Mouse (Mus musculus): ENCODE results near the gene Mtmr14. TPM values are rescaled to one million over a fixed set of nuclear protein-coding genes. Genes with fewer than 3 reads are reported as not detected.

Gene Mtmr14
- 10 to 100 TPM; 18.2 to 18.4 TPM for total RNA-seq (2021)
- long read RNA-seq, experiment 1, transcript Mtmr14-201 (19 exons, 2,676 nt) = major isoform, 9 of 23 reads
- long read RNA-seq, experiment 1, partial matches to known transcripts = 3 of 23 reads
- long read RNA-seq, experiment 1, other reads (novel, unspliced or antisense) = 11 of 23 reads
- long read RNA-seq, experiment 2, transcript Mtmr14-201 (19 exons, 2,676 nt) = major isoform, 20 of 44 reads
- long read RNA-seq, experiment 2, partial matches to known transcripts = 7 of 44 reads
- long read RNA-seq, experiment 2, other reads (novel, unspliced or antisense) = 17 of 44 reads

DNA sequence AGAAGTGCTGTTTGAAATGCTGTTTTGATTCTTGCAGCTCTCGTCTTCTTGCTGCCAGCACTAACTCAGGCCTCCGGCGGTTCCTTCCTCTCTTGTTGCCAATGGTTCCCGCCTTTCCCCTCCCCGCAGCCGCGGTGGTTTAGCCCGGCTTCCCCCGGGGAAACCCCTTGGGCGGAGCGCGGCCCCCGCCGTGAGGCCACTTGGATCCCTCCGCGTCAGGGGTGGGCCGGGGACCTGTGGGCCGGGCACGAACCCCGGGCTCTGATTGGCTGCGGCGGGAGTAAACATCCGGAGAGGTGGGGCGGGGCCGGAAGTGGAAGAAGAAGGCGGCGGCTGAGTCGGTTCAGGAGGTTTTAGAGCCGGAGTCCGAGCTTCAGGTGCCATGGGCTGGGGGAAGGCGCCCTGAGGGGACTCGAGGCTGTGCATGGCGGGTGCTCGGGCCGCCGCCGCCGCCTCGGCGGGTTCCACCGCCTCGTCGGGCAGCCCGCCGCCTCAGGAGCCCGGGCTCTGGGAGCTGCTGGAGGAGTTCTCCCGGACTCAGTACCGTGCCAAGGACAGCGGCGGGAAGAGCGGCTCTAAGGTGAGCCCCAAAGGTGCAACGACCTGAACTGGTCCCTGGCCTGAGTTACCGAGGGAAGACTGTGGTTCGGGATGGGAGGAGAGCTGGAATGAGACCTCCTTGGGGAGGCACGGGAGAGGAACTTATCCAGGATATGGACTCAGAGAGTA is at the start of gene Mtmr14:
Gene Mtmr14, plus strand, starts transcription at position 302 of the 729 bp plus-strand sequence.
- DNase-seq (ENCODE audit: low spot score in 2 of 2) = peak; percentile 98

DNA sequence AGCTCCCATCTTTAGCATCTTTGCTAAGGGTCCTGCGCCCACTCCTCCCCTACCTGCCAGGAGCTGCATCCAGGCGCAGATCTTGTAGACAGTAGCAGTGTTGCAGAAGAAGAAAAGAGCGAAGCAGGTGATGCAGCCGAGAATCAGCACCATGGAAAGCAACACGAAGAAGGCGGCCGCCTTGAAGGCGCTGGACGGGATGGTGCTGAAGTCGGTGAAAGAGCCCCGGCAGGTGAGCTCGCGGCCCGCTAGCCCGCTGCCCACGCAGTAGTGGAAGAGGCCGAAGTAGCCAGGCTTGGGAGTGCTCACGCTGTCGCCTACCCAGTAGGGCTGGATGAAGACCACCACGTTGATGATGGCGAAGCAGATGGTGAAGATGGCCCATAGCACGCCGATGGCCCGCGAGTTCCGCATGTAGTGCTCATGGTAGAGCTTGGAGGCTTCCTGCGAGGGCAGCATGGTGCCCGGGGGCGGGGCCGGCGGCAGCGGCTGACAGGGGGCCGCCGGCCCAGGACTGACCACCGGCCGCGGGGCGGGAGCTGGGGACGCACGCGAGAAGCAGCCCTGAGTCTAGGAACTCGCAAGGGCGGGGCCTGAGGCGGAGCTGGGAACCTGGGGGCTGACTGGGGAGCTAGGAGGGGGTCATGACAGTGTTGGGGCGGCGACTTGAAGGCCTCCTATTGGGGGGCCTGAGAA is 43.7 kb upstream of the Mtmr14 start:
- DNase-seq (ENCODE audit: low spot score in 2 of 2) = peak in 1 of 2 experiments; percentile 22

DNA sequence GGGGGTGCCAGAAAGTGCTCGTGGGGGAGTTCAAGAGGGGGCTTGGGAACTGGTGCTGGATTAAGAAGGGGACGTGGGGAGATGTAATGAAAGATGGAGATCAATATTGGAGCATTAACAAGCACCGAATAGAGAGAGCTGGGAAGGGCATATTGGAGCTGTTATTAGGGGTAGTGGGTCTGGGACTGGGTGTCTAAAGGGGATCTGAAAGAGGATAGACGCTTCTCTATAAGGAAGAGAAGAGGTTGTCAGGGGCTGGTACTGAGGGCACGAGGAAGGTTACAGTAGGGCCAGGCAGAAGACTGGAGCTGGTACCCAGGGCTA is 43.2 kb upstream of the Mtmr14 start:
- no peak for DNase-seq (ENCODE audit: low spot score in 2 of 2)

DNA sequence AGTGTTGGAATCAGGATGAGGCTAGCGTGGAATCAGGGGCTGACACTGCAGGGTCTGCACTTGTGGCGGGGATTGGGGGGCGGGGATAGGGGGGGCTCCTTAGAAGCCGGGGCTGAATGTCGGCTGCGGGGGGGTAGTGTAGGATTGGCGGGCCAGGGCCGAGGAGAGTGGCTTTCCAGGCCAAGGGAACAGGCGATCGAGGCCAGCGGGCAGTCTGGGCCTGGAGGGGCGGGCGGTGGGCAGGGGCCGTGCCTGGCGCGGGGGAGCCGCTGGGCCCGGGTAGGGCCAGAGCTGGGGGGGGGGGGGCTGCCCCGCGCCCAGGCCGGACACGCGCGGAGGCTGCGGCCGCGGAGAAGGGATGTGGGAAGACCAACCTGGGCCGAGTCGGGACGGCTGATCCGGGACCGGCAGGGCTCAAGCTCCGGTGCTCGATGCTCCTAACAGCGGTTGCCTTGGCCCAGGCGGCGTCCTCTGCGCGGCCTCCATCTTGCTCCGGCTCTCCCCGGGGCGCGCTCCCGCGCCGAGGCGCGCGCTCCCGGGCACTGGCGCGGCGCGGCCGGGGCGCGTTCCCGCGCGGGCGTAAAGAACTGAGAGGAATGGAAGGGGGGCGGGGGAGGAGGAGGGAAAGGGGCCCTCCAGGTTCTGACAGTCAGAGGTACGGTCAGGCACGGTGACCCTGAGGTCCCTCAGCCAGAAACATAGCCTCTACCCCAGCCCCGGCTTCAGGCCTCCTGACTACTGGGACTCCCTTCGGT is 42.6 kb upstream of the Mtmr14 start, which contains the start of gene Lhfpl4:
Gene Lhfpl4, minus strand, starts transcription at position 544 of the 755 bp plus-strand sequence.
- peak in 1 of 2 experiments; percentile 7 for DNase-seq (ENCODE audit: low spot score in 2 of 2)

DNA sequence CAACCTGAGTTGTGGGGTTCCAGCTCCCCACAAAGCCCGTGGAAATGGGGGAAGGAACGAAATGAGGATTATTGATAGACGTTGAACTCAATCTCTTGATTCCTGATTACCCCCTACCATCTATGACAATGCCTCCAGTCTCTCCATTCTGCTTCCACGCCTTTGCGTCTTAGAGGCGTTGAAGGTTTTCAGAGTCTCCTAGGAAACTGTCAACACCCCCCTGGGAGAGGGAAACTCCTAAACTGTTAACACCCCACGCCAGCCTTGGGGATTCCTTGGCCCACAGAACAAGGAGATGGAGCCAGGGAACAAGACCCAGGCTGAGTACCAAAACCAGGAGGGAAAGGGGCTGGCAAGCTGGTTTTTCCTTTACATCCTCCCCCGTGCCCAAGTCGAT is 42.0 kb upstream of the Mtmr14 start:
- no peak for DNase-seq (ENCODE audit: low spot score in 2 of 2)

DNA sequence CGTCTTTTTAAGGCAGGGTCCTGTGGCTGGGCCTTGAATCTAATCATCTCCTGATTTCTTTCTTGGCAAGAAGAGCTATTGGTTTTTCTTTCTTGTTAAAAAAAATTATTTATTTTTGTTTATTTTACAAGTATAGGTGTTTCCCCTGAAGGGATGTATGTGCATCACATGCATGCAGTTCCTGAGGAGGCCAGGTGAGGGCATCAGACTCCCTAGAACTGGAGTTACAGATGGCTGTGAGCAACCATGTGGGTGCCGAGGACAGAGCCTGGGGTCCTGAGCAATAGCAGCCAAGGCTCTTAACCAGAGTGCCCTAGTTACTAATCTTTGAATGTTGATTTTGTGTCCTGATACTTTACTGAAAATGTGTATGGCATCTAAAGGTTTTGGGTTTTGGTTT is 21.4 kb upstream of the Mtmr14 start:
- DNase-seq (ENCODE audit: low spot score in 2 of 2) = no peak

DNA sequence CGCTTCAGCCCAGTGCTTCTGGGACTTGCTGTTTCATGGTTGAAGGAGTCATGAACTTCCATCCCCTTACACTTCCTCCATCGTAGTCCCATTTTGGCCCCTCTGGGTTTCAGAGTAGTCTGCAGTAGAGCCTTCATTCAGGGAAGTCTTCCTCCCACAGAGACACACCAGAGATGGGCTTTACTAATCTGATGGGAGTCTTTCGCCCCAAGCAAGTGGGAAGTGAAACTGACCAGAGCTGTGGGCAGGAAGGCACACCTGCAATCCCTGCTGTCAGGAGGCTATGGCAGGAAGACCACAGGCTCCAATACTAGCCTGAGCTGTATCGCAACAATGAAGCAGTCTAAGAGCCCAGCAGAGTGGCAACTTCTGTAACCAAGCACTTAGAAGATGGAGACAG is 11.8 kb upstream of the Mtmr14 start:
- no peak for DNase-seq (ENCODE audit: low spot score in 2 of 2)

DNA sequence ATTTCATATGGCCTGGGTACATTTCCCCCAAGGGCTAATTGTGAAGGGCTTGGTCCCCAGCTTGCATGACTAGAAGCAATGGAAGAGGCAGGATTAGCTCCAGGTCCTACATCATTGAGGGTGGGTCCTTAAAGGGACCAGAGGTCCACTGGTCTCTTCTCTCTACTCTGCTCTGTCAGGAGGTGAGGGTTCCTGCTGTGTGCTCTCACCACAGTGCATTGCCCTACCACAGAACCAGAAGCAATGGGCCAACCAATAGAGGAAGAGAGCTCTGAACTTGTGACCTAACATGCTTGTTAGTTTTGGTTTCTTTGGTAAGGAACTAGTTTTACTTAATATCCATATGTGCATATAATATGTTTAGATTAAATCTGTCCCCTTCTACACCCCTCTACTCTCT is 10.9 kb upstream of the Mtmr14 start:
- no peak for DNase-seq (ENCODE audit: low spot score in 2 of 2)

DNA sequence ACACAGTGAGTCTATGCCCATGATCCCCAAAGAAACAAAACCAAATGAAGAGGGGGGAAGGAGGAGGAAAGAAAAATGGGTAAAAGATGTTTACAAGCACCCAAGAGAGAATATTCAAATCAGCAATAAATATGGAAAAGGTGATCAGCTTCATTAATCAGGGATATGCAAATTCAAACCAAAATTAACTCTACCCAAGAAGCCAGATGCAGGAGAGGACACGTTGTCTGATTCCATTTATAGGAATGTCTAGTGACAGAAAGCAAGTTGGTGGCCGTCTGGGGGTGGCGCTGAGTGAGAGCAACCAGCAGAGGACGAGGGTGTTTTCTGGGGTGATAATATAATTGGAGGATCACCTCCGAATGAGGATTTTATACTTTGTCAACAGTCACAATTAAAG is 2.5 kb upstream of the Mtmr14 start:
- DNase-seq (ENCODE audit: low spot score in 2 of 2) = no peak

DNA sequence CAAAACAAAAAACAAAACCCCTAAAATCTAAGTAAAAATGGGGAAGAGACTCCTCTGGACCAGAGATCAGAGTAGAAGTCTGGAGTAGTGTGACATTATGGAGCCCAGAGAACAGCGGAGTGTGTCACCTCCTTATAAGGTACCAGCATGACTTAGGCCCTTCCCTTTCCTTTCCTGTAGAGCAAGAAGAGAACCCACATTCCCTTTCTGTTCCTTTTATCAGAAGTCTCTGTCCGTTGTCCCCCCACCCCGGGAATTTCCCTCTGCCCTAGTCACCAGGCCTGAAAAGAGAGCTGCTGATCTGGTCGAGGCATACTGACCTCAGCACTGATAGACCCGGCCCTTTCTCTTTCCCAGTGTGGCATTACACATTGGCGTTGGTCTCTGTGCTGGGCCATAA is 799 bp downstream of the Mtmr14 start:
- DNase-seq (ENCODE audit: low spot score in 2 of 2) = no peak

DNA sequence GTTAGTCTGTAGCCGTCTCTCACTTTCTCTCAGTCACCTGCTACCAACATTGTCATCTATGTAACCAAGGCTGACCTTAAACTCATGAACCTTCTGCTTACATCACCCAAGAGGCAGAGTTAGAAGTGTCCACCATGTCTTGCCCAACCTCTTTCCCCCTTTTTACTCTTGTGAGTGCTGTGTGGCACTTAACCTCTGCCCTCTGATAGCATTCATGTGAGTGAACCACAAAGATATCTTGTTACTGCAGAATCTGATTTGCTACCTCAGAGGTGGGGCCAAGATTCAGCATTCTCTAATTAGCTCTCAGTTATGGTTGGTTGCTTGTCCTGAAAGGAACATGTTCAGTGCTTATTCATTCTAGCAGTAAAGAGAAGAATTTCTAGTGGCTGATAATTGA is 5.1 kb downstream of the Mtmr14 start:
- no peak for DNase-seq (ENCODE audit: low spot score in 2 of 2)

DNA sequence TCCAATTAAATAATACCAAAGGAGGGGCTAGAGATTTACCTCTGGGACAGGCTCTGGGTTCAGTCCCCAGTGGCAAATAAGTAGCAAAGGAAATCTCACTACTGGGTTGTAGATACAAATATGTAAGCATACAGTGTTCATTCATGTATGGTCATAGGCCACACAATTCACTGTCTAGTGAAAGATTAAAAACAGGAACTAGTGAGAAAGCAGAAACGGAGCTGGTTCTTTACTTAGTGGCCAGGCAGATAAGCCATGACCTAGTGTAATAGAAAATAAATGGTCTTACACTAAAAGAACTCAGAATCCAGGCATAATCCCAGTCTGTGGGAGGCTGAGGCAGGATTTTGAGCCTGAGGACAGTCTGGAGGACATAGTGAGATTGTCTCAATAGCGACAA is 7.9 kb downstream of the Mtmr14 start:
- DNase-seq (ENCODE audit: low spot score in 2 of 2) = no peak

DNA sequence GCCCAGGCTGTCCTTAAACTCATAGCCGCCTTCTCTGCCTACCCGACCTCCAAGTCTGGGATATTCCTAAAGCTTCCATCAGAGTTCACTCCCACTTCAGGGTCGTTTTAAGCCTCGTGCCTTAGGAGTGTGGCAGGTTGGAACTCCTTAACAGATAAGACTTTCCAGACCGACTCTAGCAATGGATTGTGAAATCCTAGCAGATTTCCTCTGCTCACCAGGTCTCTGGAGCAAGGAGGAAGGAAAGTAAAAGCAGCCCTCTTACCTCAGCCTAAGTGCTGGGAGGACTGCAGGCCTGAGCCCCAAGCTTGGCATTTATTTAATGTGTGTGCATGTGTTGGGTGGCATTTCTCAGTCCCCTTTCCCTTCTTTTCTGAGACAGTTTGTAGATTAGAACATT is 13.1 kb downstream of the Mtmr14 start:
- no peak for DNase-seq (ENCODE audit: low spot score in 2 of 2)

DNA sequence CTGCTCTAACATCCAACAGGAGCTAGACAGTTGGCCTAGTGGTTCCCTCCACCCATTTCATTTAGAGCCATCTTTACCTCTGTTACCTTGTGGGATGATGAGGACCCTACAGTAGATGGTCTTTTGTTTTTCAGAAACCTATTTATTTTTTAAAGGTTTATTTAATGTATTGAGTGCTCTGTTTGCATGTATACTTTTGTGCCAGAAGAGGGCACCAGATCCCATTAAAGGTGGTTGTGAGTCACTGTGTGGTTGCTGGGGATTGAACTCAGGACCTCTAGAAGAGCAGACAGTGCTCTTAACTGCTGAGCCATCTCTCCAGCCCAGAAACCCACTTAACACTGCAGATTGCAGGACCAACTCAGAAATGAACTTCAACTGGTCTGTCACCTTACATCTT is 14.3 kb downstream of the Mtmr14 start:
- DNase-seq (ENCODE audit: low spot score in 2 of 2) = no peak

DNA sequence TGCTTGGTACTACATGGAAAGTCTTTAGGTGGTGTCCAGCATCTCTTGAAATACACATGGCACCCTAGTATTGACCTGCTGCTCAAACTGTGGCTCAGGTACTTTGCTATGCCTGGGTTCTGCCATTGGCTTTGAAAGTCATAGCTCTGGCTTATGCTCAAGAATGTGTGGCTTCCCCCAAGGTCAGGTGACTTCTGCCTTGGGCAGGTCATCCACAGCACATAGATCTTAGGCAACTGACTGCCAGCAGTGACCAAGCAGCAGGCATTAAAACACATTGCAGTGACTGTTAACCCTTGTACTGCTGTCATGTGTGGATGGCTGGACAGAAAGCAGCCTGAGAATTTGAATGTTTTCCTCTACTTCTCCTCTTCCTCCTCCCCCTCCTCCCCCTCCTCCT is 17.3 kb downstream of the Mtmr14 start:
- peak in 1 of 2 experiments; percentile 24 for DNase-seq (ENCODE audit: low spot score in 2 of 2)

DNA sequence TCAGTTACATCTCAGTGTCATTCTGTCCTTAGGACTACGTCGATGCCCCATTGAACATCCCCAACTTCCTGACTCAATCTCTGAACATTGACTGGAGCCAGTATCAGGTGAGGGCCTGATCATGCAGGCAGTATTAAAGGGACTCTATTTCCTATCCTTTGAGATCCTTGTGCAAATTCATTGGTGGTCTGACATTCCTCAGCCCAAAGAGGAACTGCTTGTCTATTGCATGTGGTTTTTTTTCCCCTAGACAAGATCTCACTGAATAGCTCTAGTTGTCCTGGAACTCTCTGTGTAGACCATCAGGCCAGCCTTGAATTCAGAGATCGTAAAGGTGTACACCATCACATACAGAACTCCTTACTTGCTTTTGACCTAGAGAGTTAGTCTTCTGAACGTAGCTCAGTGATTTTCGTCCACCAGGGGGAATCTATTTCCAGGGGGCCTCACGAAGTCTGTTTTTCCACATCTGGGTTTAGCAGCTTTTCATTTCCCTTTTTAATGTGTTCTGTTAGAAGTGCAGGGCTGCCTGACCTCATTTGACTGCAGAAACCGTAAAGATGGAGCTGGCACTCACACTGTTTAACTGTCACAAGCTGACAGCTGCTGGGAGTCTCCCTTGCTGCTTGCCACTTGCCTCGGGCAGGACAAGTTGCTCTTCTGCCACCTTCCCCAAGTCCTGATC is 23.7 kb downstream of the Mtmr14 start:
- DNase-seq (ENCODE audit: low spot score in 2 of 2) = no peak

DNA sequence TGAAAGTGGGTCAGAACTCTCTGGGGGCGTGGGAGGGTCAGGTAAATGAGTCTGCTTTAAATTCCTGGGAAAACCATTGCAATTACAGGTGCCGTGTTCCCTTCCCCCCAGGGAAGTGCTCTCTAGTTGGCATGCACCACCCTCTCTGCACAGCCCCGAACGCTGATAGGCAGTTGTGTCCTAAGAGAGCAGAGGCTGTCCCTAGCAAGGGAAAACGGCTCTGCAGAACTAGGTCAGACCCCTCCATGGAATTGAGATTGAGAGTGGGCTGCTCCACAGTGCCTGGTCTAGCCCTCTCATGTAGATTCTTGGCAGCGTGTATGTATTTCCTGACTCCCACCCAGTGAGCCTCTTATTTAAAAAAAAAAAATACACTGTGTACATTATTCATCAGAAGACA is 25.9 kb downstream of the Mtmr14 start:
- no peak for DNase-seq (ENCODE audit: low spot score in 2 of 2)

DNA sequence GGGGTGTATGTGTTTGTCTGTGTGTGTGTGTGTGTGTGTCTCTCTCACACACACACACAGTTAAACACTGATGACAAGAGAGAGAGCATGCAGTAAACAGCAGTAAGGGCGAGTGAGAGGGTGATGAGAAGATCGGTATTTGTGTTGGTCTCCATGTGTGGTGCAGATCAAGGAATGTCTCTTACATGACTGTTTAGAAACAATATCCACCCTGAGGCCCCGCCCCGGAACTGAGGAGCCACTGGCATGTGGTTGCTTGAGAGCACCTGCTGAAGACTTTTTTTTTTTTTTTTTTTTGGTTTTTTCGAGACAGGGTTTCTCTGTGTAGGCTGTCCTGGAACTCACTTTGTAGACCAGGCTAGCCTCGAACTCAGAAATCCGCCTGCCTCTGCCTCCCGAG is 26.8 kb downstream of the Mtmr14 start:
- no peak for DNase-seq (ENCODE audit: low spot score in 2 of 2)

DNA sequence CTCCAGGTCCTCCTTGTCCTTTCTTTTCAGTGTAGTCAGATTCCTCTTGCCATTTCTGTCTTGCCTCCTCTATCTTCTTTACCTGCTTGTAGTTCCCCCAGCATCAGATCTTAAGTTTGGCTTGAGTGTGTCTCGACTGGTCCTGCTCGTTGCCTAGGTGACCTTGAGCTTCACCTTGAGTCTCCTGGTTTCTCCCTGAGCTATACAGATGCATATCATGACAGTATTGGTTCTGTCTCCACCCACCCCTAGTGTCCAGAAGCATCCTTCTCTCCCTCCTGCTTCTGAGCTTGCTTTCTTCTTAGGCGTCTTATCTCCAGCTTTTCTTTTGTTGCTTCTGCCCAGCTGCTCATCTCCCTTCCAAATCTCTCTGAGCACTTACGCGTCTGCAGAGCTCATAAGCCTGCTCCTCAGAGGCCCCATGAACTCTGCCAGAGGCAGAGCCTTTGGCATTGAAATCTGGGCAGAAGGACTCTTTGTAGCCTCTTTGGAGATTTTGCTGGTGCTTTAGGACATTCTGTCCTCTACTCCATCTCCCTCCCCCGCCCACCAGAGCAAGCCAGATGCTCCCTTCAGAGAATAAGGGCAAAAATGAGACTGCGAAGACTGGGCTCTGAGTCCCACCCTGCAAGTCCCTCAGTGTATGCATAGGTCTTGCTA is 29.5 kb downstream of the Mtmr14 start:
- DNase-seq (ENCODE audit: low spot score in 2 of 2) = no peak

DNA sequence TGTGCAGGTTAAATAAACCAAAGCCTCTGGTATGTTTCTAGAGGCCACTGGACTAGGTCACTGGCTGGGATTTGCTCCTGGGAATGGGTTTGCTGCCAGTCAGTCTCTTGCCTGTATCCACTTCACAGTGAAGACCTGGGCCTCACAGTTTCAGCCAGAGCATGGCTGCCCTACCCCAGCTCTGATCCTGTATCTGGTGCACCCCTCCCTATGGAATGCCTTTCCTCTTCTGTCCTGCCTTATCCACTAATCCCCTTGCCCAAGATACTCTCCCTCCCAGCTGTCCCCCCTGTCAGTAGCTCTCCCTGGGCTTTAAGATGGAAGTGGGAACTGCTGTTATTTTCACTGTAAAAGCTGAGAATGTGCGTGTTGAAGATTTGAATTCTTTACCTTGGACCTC is 30.3 kb downstream of the Mtmr14 start:
- DNase-seq (ENCODE audit: low spot score in 2 of 2) = no peak

All from adrenal gland, adult 18-20 months (tissue).